Mouse (Mus musculus): ENCODE measurements around the gene S100a7a. TPM values are rescaled to one million over a fixed set of nuclear protein-coding genes. Genes with fewer than 3 reads are reported as not detected.

Gene S100a7a
- polyA plus RNA-seq, 1 experiment, result 1.1 TPM

DNA sequence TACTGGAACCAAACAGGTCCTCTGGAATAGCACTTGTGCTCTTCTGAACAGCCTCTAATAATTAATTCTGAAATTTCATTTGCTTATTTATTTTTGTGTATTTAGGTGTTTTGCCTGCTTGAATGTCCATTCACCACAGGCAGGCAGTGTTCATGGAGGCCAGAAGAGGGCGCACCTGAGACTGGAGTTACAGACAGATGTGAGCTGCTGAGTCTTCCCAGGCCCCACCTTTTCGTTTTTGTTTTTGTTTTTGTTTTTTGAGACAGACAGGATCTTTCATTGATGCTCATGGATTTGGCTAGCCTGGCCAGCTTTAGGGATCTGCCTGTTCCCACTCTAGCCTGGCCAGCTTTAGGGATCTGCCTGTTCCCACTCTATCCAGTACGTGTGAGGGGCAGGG is 9.6 kb upstream of the S100a7a start:
- TF ChIP-seq POLR2A (IDR thresholded peaks at IDR 0.05; ENCODE audit: extremely low read depth, insufficient read depth, low read length) (no peak), CTCF (IDR thresholded peaks at IDR 0.05; ENCODE audit: extremely low read depth, insufficient read depth, low read length) (peak; percentile 56)
- Histone ChIP-seq H3K4me3 (ENCODE audit: insufficient read depth, low read length) (no peak overlapping the region), H3K27ac (ENCODE audit: insufficient read depth, low read length) (no peak overlapping the region), H3K4me1 (ENCODE audit: control insufficient read depth, insufficient read depth, low read length) (peaks cover 2% of the 10 kb centered on the region; the same call in 1 of the 2 replicates)

DNA sequence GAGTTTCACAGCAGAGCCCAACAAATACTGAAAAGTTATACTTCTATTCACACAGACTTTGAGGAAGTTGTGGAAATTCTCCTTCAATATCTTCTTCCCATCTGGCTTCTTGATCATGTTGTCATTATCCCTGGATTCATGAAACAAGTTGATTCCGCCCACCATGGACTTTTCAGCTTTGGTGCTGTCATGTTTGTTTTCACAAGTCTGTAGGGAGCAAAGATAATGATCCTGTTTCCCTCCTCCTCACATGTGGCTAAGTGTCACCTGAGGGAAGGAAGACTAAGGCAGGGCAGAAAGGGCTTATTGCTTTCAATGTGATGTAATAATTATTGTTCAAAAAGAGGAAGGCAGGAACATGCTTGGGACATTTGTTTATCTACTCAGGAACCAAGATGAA is 6.5 kb upstream of the S100a7a start:
- no peak overlapping the region for H3K27ac ChIP-seq (ENCODE audit: insufficient read depth, low read length)
- H3K4me1 ChIP-seq (ENCODE audit: control insufficient read depth, insufficient read depth, low read length), result peaks cover 2% of the 10 kb centered on the region; the same call in 1 of the 2 replicates
- TF ChIP-seq POLR2A (IDR thresholded peaks at IDR 0.05; ENCODE audit: extremely low read depth, insufficient read depth, low read length) (no peak), CTCF (IDR thresholded peaks at IDR 0.05; ENCODE audit: extremely low read depth, insufficient read depth, low read length) (no peak)
- no peak overlapping the region for H3K4me3 ChIP-seq (ENCODE audit: insufficient read depth, low read length)

DNA sequence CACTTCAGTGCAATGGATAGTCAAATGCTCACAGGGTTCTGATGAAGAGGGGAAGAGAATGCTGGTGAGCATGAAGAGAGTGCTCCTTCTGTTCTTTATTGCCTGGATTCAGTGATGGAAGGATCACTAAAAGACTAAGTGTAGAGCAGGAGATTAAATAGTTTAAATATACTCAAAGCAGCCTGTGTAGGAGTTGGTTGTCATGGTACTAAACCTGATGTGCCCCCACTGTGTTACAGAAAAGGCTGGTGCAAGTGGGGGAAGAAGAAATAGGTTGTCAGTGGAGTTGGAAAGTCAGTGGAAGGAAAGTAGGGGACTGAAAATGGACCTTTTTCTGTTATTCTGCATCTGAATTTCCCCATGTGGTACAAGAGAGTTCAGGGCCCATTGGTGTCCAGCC is 4.8 kb upstream of the S100a7a start:
- TF ChIP-seq POLR2A (IDR thresholded peaks at IDR 0.05; ENCODE audit: extremely low read depth, insufficient read depth, low read length) (no peak), CTCF (IDR thresholded peaks at IDR 0.05; ENCODE audit: extremely low read depth, insufficient read depth, low read length) (no peak)
- Histone ChIP-seq H3K27ac (ENCODE audit: insufficient read depth, low read length) (peak overlapping the region; percentile 89; the same call in 1 of the 2 replicates), H3K4me1 (ENCODE audit: control insufficient read depth, insufficient read depth, low read length) (peaks cover 2% of the 10 kb centered on the region; the same call in 1 of the 2 replicates), H3K4me3 (ENCODE audit: insufficient read depth, low read length) (no peak overlapping the region)

DNA sequence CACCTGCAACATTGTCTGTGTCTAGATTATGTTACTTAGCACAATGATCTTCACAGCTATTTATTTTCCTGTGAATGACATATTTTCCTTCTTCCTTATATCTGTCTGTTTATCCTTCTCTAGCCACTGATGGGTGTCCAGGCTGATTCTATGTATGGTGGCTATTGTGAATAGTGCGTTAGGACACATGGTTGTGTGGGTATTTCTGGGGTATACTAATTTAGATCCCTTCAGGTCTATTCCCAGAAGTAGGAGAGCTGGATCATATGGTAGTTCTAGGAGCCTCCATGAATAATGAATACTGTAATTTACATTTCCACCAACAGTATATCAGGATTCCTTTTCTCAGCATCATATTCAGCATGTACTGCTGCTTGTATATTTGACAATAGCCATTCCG is 4.0 kb upstream of the S100a7a start:
- Histone ChIP-seq H3K4me3 (ENCODE audit: insufficient read depth, low read length) (no peak overlapping the region), H3K27ac (ENCODE audit: insufficient read depth, low read length) (no peak overlapping the region), H3K4me1 (ENCODE audit: control insufficient read depth, insufficient read depth, low read length) (peaks cover 2% of the 10 kb centered on the region; the same call in 1 of the 2 replicates)
- TF ChIP-seq POLR2A (IDR thresholded peaks at IDR 0.05; ENCODE audit: extremely low read depth, insufficient read depth, low read length) (no peak), CTCF (IDR thresholded peaks at IDR 0.05; ENCODE audit: extremely low read depth, insufficient read depth, low read length) (no peak)

DNA sequence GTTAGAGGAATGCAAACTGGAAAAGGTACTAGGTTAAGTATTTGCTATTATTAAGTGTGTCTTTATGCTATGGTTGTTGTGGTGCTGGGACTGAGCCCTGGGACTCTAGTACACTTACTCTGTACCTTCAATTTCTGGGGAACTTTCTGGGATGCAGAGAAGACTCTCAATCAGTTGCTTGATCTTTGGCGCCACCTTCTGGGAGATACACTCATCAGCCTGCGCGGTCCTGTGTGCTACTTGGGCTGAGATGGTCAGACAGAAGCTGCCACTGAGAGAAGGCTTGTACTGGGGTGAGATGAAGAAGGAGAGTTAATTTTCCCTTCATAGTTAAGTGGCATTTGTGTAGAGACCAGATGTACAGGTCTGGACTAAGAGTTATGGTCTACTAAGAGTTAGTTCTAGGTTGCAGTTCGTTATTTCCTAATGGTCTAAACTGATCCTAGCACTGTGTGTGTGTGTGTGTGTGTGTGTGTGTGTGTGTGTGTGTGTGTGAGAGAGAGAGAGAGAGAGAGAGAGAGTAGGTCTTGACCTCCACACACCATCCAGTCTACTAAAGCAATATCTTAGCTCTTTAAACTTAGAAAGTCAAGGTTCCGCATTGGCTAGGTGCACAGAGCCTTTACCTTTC is 824 bp upstream of the S100a7a start:
- no peak for TF ChIP-seq POLR2A (IDR thresholded peaks at IDR 0.05; ENCODE audit: extremely low read depth, insufficient read depth, low read length)
- peak; percentile 91 for TF ChIP-seq CTCF (IDR thresholded peaks at IDR 0.05; ENCODE audit: extremely low read depth, insufficient read depth, low read length)
- no peak overlapping the region for H3K4me3 ChIP-seq (ENCODE audit: insufficient read depth, low read length)
- peaks cover 2% of the 10 kb centered on the region; the same call in 1 of the 2 replicates for H3K4me1 ChIP-seq (ENCODE audit: control insufficient read depth, insufficient read depth, low read length)
- H3K27ac ChIP-seq (ENCODE audit: insufficient read depth, low read length), result no peak overlapping the region

DNA sequence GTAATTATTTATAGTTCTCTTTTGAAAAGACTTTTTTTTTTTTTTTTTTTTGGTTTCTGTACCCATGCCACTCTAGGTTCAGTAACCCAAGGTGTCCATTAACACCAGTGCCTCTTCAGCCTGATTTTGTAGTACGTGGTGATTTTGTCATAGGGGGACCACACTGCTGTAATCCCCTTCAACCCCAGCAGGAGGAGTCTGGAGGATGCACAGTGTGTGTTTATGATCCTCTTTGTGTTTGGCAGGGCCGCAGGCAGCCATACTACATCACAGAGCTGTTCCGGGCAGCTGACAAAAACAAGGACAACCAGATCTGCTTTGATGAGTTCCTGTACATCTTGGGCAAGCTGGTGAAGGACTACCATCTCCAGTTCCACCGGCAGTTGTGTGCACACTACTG is 3.6 kb downstream of the S100a7a start:
- no peak overlapping the region for H3K27ac ChIP-seq (ENCODE audit: insufficient read depth, low read length)
- TF ChIP-seq CTCF (IDR thresholded peaks at IDR 0.05; ENCODE audit: extremely low read depth, insufficient read depth, low read length) (0 out of 2 replicates have a peak, but pooled peaks have one; percentile 3), POLR2A (IDR thresholded peaks at IDR 0.05; ENCODE audit: extremely low read depth, insufficient read depth, low read length) (no peak)
- no peaks in the 10 kb centered on the region for H3K4me1 ChIP-seq (ENCODE audit: control insufficient read depth, insufficient read depth, low read length)
- no peak overlapping the region for H3K4me3 ChIP-seq (ENCODE audit: insufficient read depth, low read length)

DNA sequence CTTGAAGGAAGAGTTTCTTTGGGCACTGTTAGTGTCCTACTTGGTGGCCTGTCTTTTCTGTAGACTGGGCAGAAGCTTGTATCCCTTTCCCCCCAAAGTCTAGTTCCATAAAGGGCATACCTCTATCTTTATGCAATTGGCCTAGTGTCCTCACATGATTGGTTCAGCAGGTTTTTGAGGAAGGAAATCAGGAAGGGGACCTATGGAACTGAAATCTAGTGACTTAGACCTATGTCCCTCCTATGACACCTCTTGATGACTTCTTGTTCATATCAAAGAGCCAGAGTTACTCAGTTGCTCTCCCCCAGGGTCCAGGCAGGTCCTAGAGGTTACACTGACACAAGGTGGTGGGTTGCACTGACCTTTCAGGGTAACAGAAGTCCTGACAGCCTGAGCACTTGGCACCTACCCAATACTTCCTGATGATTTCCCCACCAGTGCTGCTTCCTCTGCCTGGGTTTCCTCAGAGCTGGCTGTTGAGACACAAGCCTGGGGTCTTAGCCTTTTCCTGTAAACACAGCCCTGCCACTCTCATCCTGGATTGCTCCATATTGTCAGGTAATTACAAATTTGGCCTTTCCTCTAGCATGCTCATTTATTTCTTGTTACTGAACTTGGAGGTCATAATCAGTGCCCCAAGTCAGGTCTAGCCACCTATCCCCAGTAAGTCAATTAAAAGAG is 5.7 kb downstream of the S100a7a start:
- no peaks in the 10 kb centered on the region for H3K4me1 ChIP-seq (ENCODE audit: control insufficient read depth, insufficient read depth, low read length)
- TF ChIP-seq POLR2A (IDR thresholded peaks at IDR 0.05; ENCODE audit: extremely low read depth, insufficient read depth, low read length) (no peak), CTCF (IDR thresholded peaks at IDR 0.05; ENCODE audit: extremely low read depth, insufficient read depth, low read length) (no peak)
- no peak overlapping the region for H3K4me3 ChIP-seq (ENCODE audit: insufficient read depth, low read length)
- H3K27ac ChIP-seq (ENCODE audit: insufficient read depth, low read length), result no peak overlapping the region

DNA sequence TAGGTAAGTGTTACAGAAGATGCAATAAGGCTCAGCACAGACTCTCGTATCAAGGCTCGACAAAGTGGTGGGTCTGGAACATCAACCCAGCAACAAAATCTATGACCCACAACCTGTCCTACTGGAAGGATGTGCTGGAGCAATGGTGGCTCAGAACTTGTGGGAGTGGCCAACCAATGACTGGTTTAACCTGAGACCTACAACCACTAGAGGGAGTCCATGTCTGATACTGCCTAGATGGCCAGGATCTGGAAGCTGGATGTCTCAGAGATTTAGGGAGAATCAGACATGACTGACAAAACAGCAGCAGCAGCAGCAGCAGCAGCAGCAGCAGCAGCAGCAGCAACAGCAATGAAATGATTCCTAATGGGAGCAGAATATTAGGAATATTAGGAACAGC is 10.4 kb downstream of the S100a7a start:
- Histone ChIP-seq H3K4me1 (ENCODE audit: control insufficient read depth, insufficient read depth, low read length) (no peaks in the 10 kb centered on the region), H3K27ac (ENCODE audit: insufficient read depth, low read length) (no peak overlapping the region), H3K4me3 (ENCODE audit: insufficient read depth, low read length) (no peak overlapping the region)
- no peak for TF ChIP-seq POLR2A (IDR thresholded peaks at IDR 0.05; ENCODE audit: extremely low read depth, insufficient read depth, low read length)
- peak; percentile 24; the same call in 1 of the 2 replicates for TF ChIP-seq CTCF (IDR thresholded peaks at IDR 0.05; ENCODE audit: extremely low read depth, insufficient read depth, low read length)

DNA sequence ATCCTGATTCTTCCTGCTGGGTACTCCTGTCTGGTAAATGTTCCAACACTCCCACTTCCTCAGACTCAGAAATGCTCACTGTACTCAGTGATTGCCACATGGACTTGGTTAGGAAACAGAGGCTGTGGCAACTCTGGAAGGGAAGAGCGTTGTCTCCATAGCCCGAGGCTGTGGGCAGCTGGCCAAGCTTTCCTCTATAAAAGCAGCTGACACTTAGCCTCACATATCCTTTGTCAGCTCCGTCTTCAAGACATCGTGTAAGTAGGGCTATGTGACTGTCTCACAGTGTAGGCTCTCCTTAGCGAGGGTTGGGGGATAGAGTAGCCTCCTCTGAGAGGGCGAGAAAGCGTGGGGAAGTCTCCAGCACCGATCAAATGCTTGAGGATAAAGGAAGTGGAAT is 15.0 kb downstream of the S100a7a start, which contains the start of gene S100a8:
S100a8 (plus strand) TSS at position 133 of the 400 bp plus-strand sequence.
- Histone ChIP-seq H3K27ac (ENCODE audit: insufficient read depth, low read length) (no peak within 1 kb of the TSS), H3K4me3 (ENCODE audit: insufficient read depth, low read length) (no peak within 1 kb of the TSS), H3K4me1 (ENCODE audit: control insufficient read depth, insufficient read depth, low read length) (no peaks in the 10 kb centered on the region)
- TF ChIP-seq CTCF (IDR thresholded peaks at IDR 0.05; ENCODE audit: extremely low read depth, insufficient read depth, low read length) (no peak), POLR2A (IDR thresholded peaks at IDR 0.05; ENCODE audit: extremely low read depth, insufficient read depth, low read length) (no peak)

DNA sequence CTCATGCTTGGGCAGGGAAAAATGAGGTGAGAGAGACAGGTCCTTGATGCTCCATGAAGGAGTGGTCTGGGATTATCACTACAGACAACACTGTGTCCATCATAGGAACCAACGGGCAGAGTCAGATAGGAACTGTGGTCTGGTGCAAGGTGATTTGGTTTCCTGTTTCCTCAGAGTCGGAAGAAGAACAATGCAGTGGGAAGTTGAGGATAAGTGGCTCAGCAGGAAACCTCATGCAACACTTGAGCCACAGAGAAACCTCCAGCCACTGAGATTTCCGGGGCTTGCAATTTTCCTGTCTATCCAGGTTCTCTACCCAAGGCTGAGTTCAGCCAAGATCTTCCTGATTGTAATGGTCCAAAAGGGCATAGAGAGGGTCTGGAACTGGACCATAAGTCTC is 24.8 kb downstream of the S100a7a start:
- Histone ChIP-seq H3K4me1 (ENCODE audit: control insufficient read depth, insufficient read depth, low read length) (no peaks in the 10 kb centered on the region), H3K27ac (ENCODE audit: insufficient read depth, low read length) (no peak overlapping the region)

More for the DNA sequence above, 24.8 kb downstream of the S100a7a start:
- no peak for TF ChIP-seq POLR2A (IDR thresholded peaks at IDR 0.05; ENCODE audit: extremely low read depth, insufficient read depth, low read length)
- TF ChIP-seq CTCF (IDR thresholded peaks at IDR 0.05; ENCODE audit: extremely low read depth, insufficient read depth, low read length), result no peak
- no peak overlapping the region for H3K4me3 ChIP-seq (ENCODE audit: insufficient read depth, low read length)

Measured in cortical plate, adult 2 months (tissue).